Mouse (Mus musculus) megakaryocyte progenitor cell, adult 5-6 weeks (primary cell): ENCODE results near the gene Trak1. TPM values are rescaled to one million over a fixed set of nuclear protein-coding genes. Genes with fewer than 3 reads are reported as not detected.
A peak's percentile ranks its signal among the peaks of the same experiment; 100 is the strongest.
"Not testable (repeated sequence)": the region's sequence is repeated elsewhere in the genome, so short reads cannot be mapped to it uniquely, and the experiment has no call there.

ENCODE experiments used
- ATAC-seq: replicated peaks from 2 replicates; pipeline ENCODE4 v1.8.0; 2016; ENCODE audit warnings: mild to moderate bottlenecking, moderate TSS enrichment, inconsistent platforms; ENCODE audit not compliant: poor library complexity
- total RNA-seq, 2 experiments: library from RNA; stranded (forward) in 1 of 2; stranded (reverse) in 1 of 2; fragments of 157-497, 149-512 nt in 1 of 2; fragments of 200-1000 nt in 1 of 2; gene quantifications; 2 replicates each; pipeline versions ENCODE4 v1.2.3 to v1.2.4; 2015 to 2017

Trak1 gene
- total RNA-seq, 2 experiments from 2014 or later: 24.0 to 30.2 TPM

- ATAC-seq: peak; percentile 33
Measured at GRCm38 (mm10) chr9:121316621-121317405, 19.5 kb downstream of the Trak1 start.

- ATAC-seq: no peak
Measured at GRCm38 (mm10) chr9:121319323-121319966, 22.1 kb downstream of the Trak1 start.

GRCm38 (mm10) chr9:121320433-121320832 lies 23.1 kb downstream of the Trak1 start:
- ATAC-seq: no peak

- no peak for ATAC-seq
Measured at GRCm38 (mm10) chr9:121321118-121321517, 23.8 kb downstream of the Trak1 start.

GRCm38 (mm10) chr9:121322034-121322433 lies 24.7 kb downstream of the Trak1 start:
- ATAC-seq: no peak

GRCm38 (mm10) chr9:121328342-121328741 lies 31.0 kb downstream of the Trak1 start:
- ATAC-seq: not testable (repeated sequence)

- ATAC-seq: no peak
Measured at GRCm38 (mm10) chr9:121329181-121329580, 31.9 kb downstream of the Trak1 start.

GRCm38 (mm10) chr9:121330065-121330464 lies 32.8 kb downstream of the Trak1 start:
- ATAC-seq: peak; percentile 29; the same call in 1 of the 2 replicates

GRCm38 (mm10) chr9:121331438-121331837 lies 34.1 kb downstream of the Trak1 start:
- ATAC-seq: peak; percentile 66

GRCm38 (mm10) chr9:121331878-121332630 lies 34.8 kb downstream of the Trak1 start:
- ATAC-seq: peak; percentile 74

- ATAC-seq: no peak
Measured at GRCm38 (mm10) chr9:121333559-121333958, 36.3 kb downstream of the Trak1 start.

GRCm38 (mm10) chr9:121334311-121334851 lies 37.1 kb downstream of the Trak1 start:
- ATAC-seq: no peak

- no peak for ATAC-seq
Measured at GRCm38 (mm10) chr9:121335568-121335967, 38.3 kb downstream of the Trak1 start.

GRCm38 (mm10) chr9:121336324-121336946 lies 39.1 kb downstream of the Trak1 start:
- ATAC-seq: no peak

GRCm38 (mm10) chr9:121337216-121337937 lies 40.1 kb downstream of the Trak1 start:
- 0 out of 2 replicates have a peak, but pooled peaks have one; percentile 20 for ATAC-seq

GRCm38 (mm10) chr9:121337938-121338289 lies 40.6 kb downstream of the Trak1 start:
- no peak for ATAC-seq

GRCm38 (mm10) chr9:121341832-121342231 lies 44.5 kb downstream of the Trak1 start:
- no peak for ATAC-seq

GRCm38 (mm10) chr9:121342510-121343110 lies 45.3 kb downstream of the Trak1 start:
- ATAC-seq: no peak

- peak; percentile 38 for ATAC-seq
Measured at GRCm38 (mm10) chr9:121343122-121343876, 46.0 kb downstream of the Trak1 start.
